9 mouse cellular contexts compared by ENCODE assay signal in genomic region chr3:148977124-148977529, GRCm38 (mm10). TPM values are rescaled to one million over a fixed set of nuclear protein-coding genes. Genes with fewer than 3 reads are reported as not detected.
A peak's percentile ranks its signal among the peaks of the same experiment; 100 is the strongest.
DNase-seq lines count a peak whose midpoint lies in the region; ATAC-seq lines count a peak whose summit lies in the region.
"Had no signal": no experiment of that assay in that cellular context is flagged by ENCODE, and none has a peak within 500 bp of the region (broad histone marks: within the 10 kb centered on the region; RNA-seq: fewer than 3 reads in every experiment).

No protein-coding gene starts in this region.

- peak overlapping the region; percentile 22 for H3K4me2 ChIP-seq in embryonic facial prominence, embryonic 15.5 days (replicated peaks)
- H3K4me2 ChIP-seq in hindbrain, embryonic 14.5 days (replicated peaks), result peak overlapping the region; percentile 66
- peak overlapping the region; percentile 67 for H3K4me2 ChIP-seq in midbrain, embryonic 15.5 days

- ATAC-seq in embryonic facial prominence, embryonic 15.5 days (ENCODE audit: insufficient number of reproducible peaks, low FRiP score, low TSS enrichment, low read depth), result no peak
- ATAC-seq in hindbrain, embryonic 14.5 days (ENCODE audit: low FRiP score), result peak; percentile 80; the same call in 1 of the 2 replicates
- peak; percentile 86 for ATAC-seq in midbrain, embryonic 15.5 days (replicated peaks)
- ATAC-seq in erythroid progenitor cell, adult 5-6 weeks (replicated peaks; ENCODE audit: low FRiP score, poor library complexity, severe bottlenecking), result no peak

- no peaks in the 10 kb centered on the region for H3K36me3 ChIP-seq in embryonic facial prominence, embryonic 15.5 days
- no peaks in the 10 kb centered on the region for H3K36me3 ChIP-seq in hindbrain, embryonic 14.5 days (replicated peaks; ENCODE audit: control insufficient read depth, insufficient read depth)
- H3K36me3 ChIP-seq in midbrain, embryonic 15.5 days (replicated peaks), result no peaks in the 10 kb centered on the region

- DNase-seq in layer of hippocampus, adult 11-12 months (ENCODE audit: low spot score), result peak; percentile 13
- no peak for DNase-seq in layer of hippocampus, postnatal 25 days (ENCODE audit: extremely low spot score in 1 of 2, low spot score in 1 of 2)
- DNase-seq in hindbrain, embryonic 14.5 days (ENCODE audit: low spot score), result peak; percentile 69
- DNase-seq in liver, result no peak
- DNase-seq in urinary bladder, adult 2 months (ENCODE audit: low spot score), result no peak

- H3K27me3 ChIP-seq in embryonic facial prominence, embryonic 15.5 days, result no peaks in the 10 kb centered on the region
- no peaks in the 10 kb centered on the region for H3K27me3 ChIP-seq in hindbrain, embryonic 14.5 days (ENCODE audit: control insufficient read depth, insufficient read depth, low read length)
- H3K27me3 ChIP-seq in midbrain, embryonic 15.5 days (replicated peaks), result no peaks in the 10 kb centered on the region
- H3K27me3 ChIP-seq: megakaryocyte, embryonic 14.5 days had no signal

- no peak overlapping the region; the same call in 1 of the 2 replicates for H3K4me3 ChIP-seq in embryonic facial prominence, embryonic 15.5 days (replicated peaks)
- H3K4me3 ChIP-seq in hindbrain, embryonic 14.5 days (replicated peaks; ENCODE audit: low read length), result peak overlapping the region; percentile 32
- peak overlapping the region; percentile 40 for H3K4me3 ChIP-seq in midbrain, embryonic 15.5 days
- H3K4me3 ChIP-seq: megakaryocyte, embryonic 14.5 days had no signal

- no peaks in the 10 kb centered on the region for H3K9me3 ChIP-seq in embryonic facial prominence, embryonic 15.5 days (replicated peaks)
- H3K9me3 ChIP-seq in hindbrain, embryonic 14.5 days (ENCODE audit: control insufficient read depth, low read length), result no peaks in the 10 kb centered on the region
- no peaks in the 10 kb centered on the region for H3K9me3 ChIP-seq in midbrain, embryonic 15.5 days
- H3K9me3 ChIP-seq: megakaryocyte, embryonic 14.5 days had no signal

- H3K27ac ChIP-seq in embryonic facial prominence, embryonic 15.5 days (replicated peaks), result 0 out of 2 replicates have a peak overlapping the region, but pooled peaks have one; percentile 3
- H3K27ac ChIP-seq in hindbrain, embryonic 14.5 days, result peak overlapping the region; percentile 71
- H3K27ac ChIP-seq in midbrain, embryonic 15.5 days, result peak overlapping the region; percentile 60

- peaks cover 35% of the 10 kb centered on the region for H3K4me1 ChIP-seq in embryonic facial prominence, embryonic 15.5 days
- peaks cover 28% of the 10 kb centered on the region for H3K4me1 ChIP-seq in hindbrain, embryonic 14.5 days (replicated peaks; ENCODE audit: control insufficient read depth, insufficient read depth, low read length)
- H3K4me1 ChIP-seq in midbrain, embryonic 15.5 days, result peaks cover 19% of the 10 kb centered on the region

- WGBS in embryonic facial prominence, embryonic 15.5 days, result 43% methylated on average over 16 of the region's 16 CpGs
- WGBS in hindbrain, embryonic 14.5 days, result 10% methylated on average over 16 of the region's 16 CpGs
- WGBS in midbrain, embryonic 15.5 days, result 8% methylated on average over 16 of the region's 16 CpGs

- H3K9ac ChIP-seq in embryonic facial prominence, embryonic 15.5 days, result no peak overlapping the region
- peak overlapping the region; percentile 59 for H3K9ac ChIP-seq in hindbrain, embryonic 14.5 days
- H3K9ac ChIP-seq in midbrain, embryonic 15.5 days, result peak overlapping the region; percentile 40

RNA-seq across cellular contexts. Expression of gene Adgrl2, which starts 13.2 kb away (rescaled TPM):
- 10 to 100 TPM; 60.1 to 70.2 TPM for total RNA-seq in layer of hippocampus, postnatal 25 days (2021)
- polyA plus RNA-seq in embryonic facial prominence, embryonic 15.5 days (2015; fragmentation: Nextera tagmentation; extraction: Ambion mirVana), result 83.6 and 86.7 TPM in 2 replicates
- polyA plus RNA-seq in hindbrain, embryonic 14.5 days (2014; fragmentation: Nextera tagmentation; extraction: Ambion mirVana), result 166 and 171 TPM in 2 replicates
- 120 and 140 TPM in 2 replicates for polyA plus RNA-seq in midbrain, embryonic 15.5 days (2015; fragmentation: Nextera tagmentation; extraction: Ambion mirVana)
- total RNA-seq in erythroid progenitor cell, adult 5-6 weeks (2015; ENCODE audit: low replicate concordance), result 2.2 and 6.7 TPM in 2 replicates
- total RNA-seq in erythroid progenitor cell, adult 5-6 weeks (2017; ENCODE audit: low replicate concordance), result 1.2 and 1.8 TPM in 2 replicates
- 49.9 and 63.4 TPM in 2 replicates for polyA plus RNA-seq in urinary bladder, adult 2 months (2012; rRNA removed)

Comparison
In these comparisons a context has a peak if more than half of its experiments do, and no peak if none do; other contexts are left out.
1. DNase-seq: peak in layer of hippocampus, adult 11-12 months (single experiment) and hindbrain, embryonic 14.5 days (single experiment); none in layer of hippocampus, postnatal 25 days (0 of 2), liver (single experiment) and urinary bladder, adult 2 months (single experiment).
2. ATAC-seq: peak in hindbrain, embryonic 14.5 days (single experiment) and midbrain, embryonic 15.5 days (single experiment); none in embryonic facial prominence, embryonic 15.5 days (single experiment) and erythroid progenitor cell, adult 5-6 weeks (single experiment).
3. H3K27ac ChIP-seq: peak in every context shown above with its lines; median percentile 71 in hindbrain, embryonic 14.5 days; 60 in midbrain, embryonic 15.5 days; 3 in embryonic facial prominence, embryonic 15.5 days.
4. Peak in every context shown above with its lines, with median percentiles within 50 percentile points of each other: H3K4me2 ChIP-seq.